Mouse (Mus musculus) limb, embryonic 14.5 days (tissue): Measurements from ENCODE around the gene Prune2. TPM values are rescaled to one million over a fixed set of nuclear protein-coding genes. Genes with fewer than 3 reads are reported as not detected.

Experiments used
- ATAC-seq: fragments of 200-750 bp; cut with Nextera tagmentation; 2 replicates; pipeline ENCODE4 v1.8.0; 2017; ENCODE audit warnings: low read depth, moderate number of reproducible peaks, moderate TSS enrichment; ENCODE audit not compliant: low FRiP score
- DNase-seq: peaks from one replicate; pipeline ENCODE4 v3.0.0-alpha.2; 2015; ENCODE audit warnings: low spot score
- H3K27ac ChIP-seq: fragments of 300-500 bp; sonication (generic); replicated peaks from 2 replicates; pipeline ENCODE4 v1.5.1; 2014; ENCODE audit warnings: low read depth, mild to moderate bottlenecking, low read length, moderate library complexity, mixed read lengths
- H3K27me3 ChIP-seq: fragments of 300-500 bp; sonication (generic); 2 replicates; pipeline ENCODE4 v1.6.1; 2014; ENCODE audit warnings: low read length, mixed read lengths; ENCODE audit not compliant: control insufficient read depth, insufficient read depth
- H3K36me3 ChIP-seq: fragments of 300-500 bp; sonication (generic); 2 replicates; pipeline ENCODE4 v1.6.1; 2014; ENCODE audit warnings: mild to moderate bottlenecking, low read length, moderate library complexity, mixed read lengths; ENCODE audit not compliant: control insufficient read depth, insufficient read depth
- H3K4me1 ChIP-seq: fragments of 300-500 bp; sonication (generic); 2 replicates; pipeline ENCODE4 v1.6.1; 2014; ENCODE audit warnings: antibody characterized with exemption, low read length, mixed read lengths; ENCODE audit not compliant: control insufficient read depth, insufficient read depth
- H3K4me2 ChIP-seq: fragments of 300-500 bp; sonication (generic); replicated peaks from 2 replicates; pipeline ENCODE4 v1.6.1; 2014; ENCODE audit warnings: low read depth, mild to moderate bottlenecking, low read length, moderate library complexity; ENCODE audit not compliant: severe bottlenecking
- H3K4me3 ChIP-seq: fragments of 300-500 bp; sonication (generic); replicated peaks from 2 replicates; pipeline ENCODE4 v1.5.1; 2014; ENCODE audit warnings: low read length
- H3K9ac ChIP-seq: fragments of 300-500 bp; sonication (generic); 2 replicates; pipeline ENCODE4 v1.6.1; 2014; ENCODE audit warnings: mild to moderate bottlenecking, low read depth, low read length, moderate library complexity; ENCODE audit not compliant: severe bottlenecking
- H3K9me3 ChIP-seq: fragments of 300-500 bp; sonication (generic); 2 replicates; pipeline ENCODE4 v1.6.1; 2016; ENCODE audit warnings: low read length; ENCODE audit not compliant: control insufficient read depth
- POLR2A ChIP-seq: fragments of 200-500 bp; IDR thresholded peaks from 2 replicates; pipeline ENCODE4 v1.8.0; 2012; ENCODE audit warnings: inconsistent platforms, mild to moderate bottlenecking, moderate library complexity, borderline replicate concordance; ENCODE audit not compliant: insufficient read depth, insufficient read length; ENCODE audit errors: extremely low read depth
- WGBS: fragments of 180-500 bp; shearing (Covaris S2); extraction: QIAGEN DNeasy Blood & Tissue Kit; methylation state at CpG from one replicate; pipeline ENCODE4 v1.1.7; 2014; 5-methylcytosine and 5-hydroxymethylcytosine counted together
- polyA plus RNA-seq, 2 experiments: library from polyadenylated mRNA; depleted of rRNA in 1 of 2; stranded (reverse) in 1 of 2; unstranded in 1 of 2; fragments of >200 nt; fragmentation: Nextera tagmentation in 1 of 2; extraction: Ambion mirVana in 1 of 2; gene quantifications; 2 replicates each; pipeline versions ENCODE4 v1.2.1 to v1.2.3; 2012 to 2014

Gene Prune2
- polyA plus RNA-seq, 2 experiments: 2.1 to 2.3 TPM

DNA sequence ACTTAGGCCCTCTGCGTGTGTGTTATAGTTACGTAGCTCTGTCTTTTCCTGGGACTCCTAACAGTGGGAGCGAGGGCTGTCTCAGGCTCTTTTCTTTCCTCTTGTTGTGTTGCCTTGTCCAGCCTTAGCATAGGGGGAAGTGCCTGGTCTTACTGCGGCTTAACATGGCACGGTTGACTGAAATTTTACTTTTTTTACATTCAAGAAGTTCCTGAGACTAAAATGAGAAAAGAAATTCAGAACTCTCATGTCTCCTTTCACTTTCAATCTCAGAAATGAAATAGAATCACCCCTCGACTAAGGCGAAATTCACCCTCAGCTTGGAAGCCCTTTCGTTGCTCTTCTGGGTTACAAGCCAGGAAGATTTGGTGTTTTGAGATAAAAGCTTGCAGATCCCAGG lies 295.5 kb downstream of the Prune2 start:
- no peak overlapping the region for H3K9ac ChIP-seq
- no peak overlapping the region for H3K4me3 ChIP-seq
- no peaks in the 10 kb centered on the region for H3K4me1 ChIP-seq
- DNase-seq: no peak
- H3K27ac ChIP-seq: no peak overlapping the region
- no peaks in the 10 kb centered on the region for H3K36me3 ChIP-seq
- WGBS: 91% methylated on average over 8 of the region's 8 CpGs
- H3K27me3 ChIP-seq: no peaks in the 10 kb centered on the region
- no peak overlapping the region for H3K4me2 ChIP-seq
- ATAC-seq: no peak
- TF ChIP-seq POLR2A: no peak
- H3K9me3 ChIP-seq: no peaks in the 10 kb centered on the region

GRCm38 (mm10) chr19:17252845-17253244 lies 296.9 kb downstream of the Prune2 start:
- Histone ChIP-seq H3K27me3 (no peaks in the 10 kb centered on the region), H3K4me3 (no peak overlapping the region), H3K36me3 (no peaks in the 10 kb centered on the region), H3K27ac (no peak overlapping the region), H3K4me1 (no peaks in the 10 kb centered on the region), H3K9me3 (no peaks in the 10 kb centered on the region), H3K4me2 (no peak overlapping the region), H3K9ac (no peak overlapping the region)
- no peak for TF ChIP-seq POLR2A
- DNase-seq (no peak), ATAC-seq (no peak)
- 67% methylated on average over 3 of the region's 3 CpGs for WGBS

DNA sequence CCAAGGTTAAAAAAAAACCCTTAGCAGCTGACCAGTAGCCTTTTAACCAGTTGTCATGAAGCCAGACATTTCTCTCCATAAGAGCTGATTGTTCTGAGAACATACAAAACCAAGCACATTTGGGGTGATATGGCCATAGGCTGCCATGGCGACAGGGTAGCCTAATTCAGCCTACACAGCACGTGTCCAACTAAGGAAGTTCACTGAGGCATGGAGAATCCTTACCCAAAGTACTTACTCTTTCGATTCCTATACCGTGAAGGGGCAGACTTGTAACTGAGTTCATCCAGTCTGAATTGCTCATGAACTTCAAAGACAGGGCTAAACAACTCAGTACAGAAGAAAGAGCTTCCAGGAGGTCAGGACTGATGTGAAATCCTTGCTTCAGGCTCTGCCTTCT lies 299.6 kb downstream of the Prune2 start:
- no peaks in the 10 kb centered on the region for H3K36me3 ChIP-seq
- no peak for TF ChIP-seq POLR2A
- DNase-seq (no peak), ATAC-seq (no peak)
- H3K4me3 ChIP-seq: no peak overlapping the region
- H3K4me2 ChIP-seq: no peak overlapping the region
- WGBS: 83% methylated on average over 4 of the region's 4 CpGs
- no peak overlapping the region for H3K9ac ChIP-seq
- no peaks in the 10 kb centered on the region for H3K27me3 ChIP-seq
- no peaks in the 10 kb centered on the region for H3K9me3 ChIP-seq
- H3K4me1 ChIP-seq: no peaks in the 10 kb centered on the region
- no peak overlapping the region for H3K27ac ChIP-seq

GRCm38 (mm10) chr19:17256388-17256787 lies 300.5 kb downstream of the Prune2 start:
- H3K27me3 ChIP-seq: no peaks in the 10 kb centered on the region
- no peak for ATAC-seq
- H3K9ac ChIP-seq: no peak overlapping the region
- whole genome bisulfite sequencing: 62% methylated on average over 8 of the region's 8 CpGs
- H3K4me3 ChIP-seq: no peak overlapping the region
- H3K4me2 ChIP-seq: no peak overlapping the region
- no peaks in the 10 kb centered on the region for H3K4me1 ChIP-seq
- H3K9me3 ChIP-seq: no peaks in the 10 kb centered on the region
- DNase-seq: no peak
- no peak for TF ChIP-seq POLR2A
- no peak overlapping the region for H3K27ac ChIP-seq
- no peaks in the 10 kb centered on the region for H3K36me3 ChIP-seq

DNA sequence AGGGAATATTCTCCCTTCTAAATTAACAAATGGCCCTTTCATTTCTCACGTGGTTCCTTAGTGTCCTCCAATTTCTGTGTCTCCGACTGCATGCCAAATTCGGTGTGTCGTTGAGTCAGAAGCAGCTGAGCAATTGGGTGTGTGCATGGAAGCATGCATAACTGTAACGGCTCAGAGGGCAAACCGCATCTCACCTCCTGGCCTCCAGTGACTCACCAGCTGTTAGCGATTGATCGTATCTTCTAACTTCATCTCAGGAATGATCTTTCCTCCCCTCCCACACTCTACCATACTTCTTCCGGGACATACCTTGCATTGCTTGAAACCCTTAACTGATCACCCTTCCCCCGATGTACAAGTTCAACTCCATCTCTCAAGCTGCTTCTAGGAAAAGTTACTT lies 300.9 kb downstream of the Prune2 start:
- Histone ChIP-seq H3K9me3 (no peaks in the 10 kb centered on the region), H3K4me2 (no peak overlapping the region), H3K9ac (no peak overlapping the region), H3K36me3 (no peaks in the 10 kb centered on the region), H3K27ac (no peak overlapping the region), H3K4me3 (no peak overlapping the region), H3K4me1 (no peaks in the 10 kb centered on the region), H3K27me3 (no peaks in the 10 kb centered on the region)
- no peak for ATAC-seq
- no peak for TF ChIP-seq POLR2A
- no peak for DNase-seq
- WGBS: 91% methylated on average over 10 of the region's 10 CpGs

DNA sequence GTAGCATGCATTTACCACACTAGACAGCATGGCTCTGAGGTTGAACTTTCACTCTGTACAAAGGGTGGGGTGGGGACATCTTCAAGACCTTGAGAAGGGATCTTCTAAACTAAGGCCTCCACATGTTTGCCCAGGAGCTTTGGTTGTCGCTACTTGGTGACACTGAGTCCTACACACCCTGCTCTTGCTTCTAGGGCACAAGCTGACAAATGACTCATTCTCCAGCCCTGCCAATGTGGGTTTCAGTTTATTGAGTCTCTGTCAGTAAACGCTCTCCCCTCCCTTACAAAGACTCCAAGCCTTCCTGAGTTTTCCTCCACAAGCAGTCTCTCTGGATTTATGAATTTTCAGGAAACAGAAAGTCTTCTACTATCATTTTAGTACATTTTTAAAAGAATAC lies 307.3 kb downstream of the Prune2 start:
- Histone ChIP-seq H3K4me2 (no peak overlapping the region), H3K36me3 (no peaks in the 10 kb centered on the region), H3K27ac (no peak overlapping the region), H3K9me3 (no peaks in the 10 kb centered on the region), H3K4me3 (no peak overlapping the region), H3K4me1 (no peaks in the 10 kb centered on the region), H3K27me3 (no peaks in the 10 kb centered on the region), H3K9ac (no peak overlapping the region)
- no peak for TF ChIP-seq POLR2A
- WGBS: 95% methylated on average over 2 of the region's 2 CpGs
- ATAC-seq: no peak
- DNase-seq: no peak
